Mouse (Mus musculus): ENCODE measurements around the gene Slc44a5. TPM values are rescaled to one million over a fixed set of nuclear protein-coding genes. Genes with fewer than 3 reads are reported as not detected.
A peak's percentile ranks its signal among the peaks of the same experiment; 100 is the strongest.
"Not testable (repeated sequence)": the region's sequence is repeated elsewhere in the genome, so short reads cannot be mapped to it uniquely, and the experiment has no call there.

Gene Slc44a5
- polyA plus RNA-seq, 1 experiment from 2014 or later = 9.2 TPM

DNA sequence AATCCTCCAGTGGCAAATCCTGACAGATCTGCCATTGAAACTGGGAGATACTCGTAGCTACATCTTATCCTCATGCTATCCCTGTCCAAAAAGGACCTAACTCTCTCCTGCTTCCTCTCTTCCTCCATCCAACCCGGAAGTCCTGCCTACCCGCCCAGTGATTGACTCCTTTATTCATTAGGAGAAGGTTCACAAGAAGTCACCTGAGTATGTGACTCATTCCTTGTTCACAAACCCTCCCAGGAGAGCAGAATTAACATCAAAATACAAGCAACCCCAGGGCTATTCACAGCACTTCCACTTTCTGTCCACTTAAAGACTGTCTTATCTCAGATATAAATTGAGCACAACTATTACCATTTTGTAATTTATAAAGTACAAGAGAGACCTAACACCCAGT lies 180.3 kb downstream of the Slc44a5 start:
- 89% methylated on average over 3 of the region's 3 CpGs for WGBS
- ATAC-seq (ENCODE audit: low read depth) = not testable (repeated sequence)

DNA sequence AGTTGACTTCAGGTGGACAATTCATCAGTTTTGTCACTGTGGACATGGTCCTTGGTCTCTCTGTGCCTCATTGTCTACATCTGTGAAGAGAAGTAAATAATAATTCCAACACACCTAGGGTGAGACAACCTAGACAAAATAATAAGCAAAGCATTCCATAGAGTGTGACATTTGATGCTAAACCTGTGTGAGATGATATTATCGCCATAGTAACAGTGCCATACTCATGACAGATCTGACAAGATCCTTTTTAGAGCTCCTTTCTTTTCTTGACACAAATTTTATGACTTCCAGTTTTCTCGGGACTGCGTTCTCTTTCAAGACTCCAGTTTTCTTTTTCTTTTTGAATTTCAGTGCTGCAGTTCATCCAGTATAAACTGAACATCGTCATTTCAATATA lies 192.6 kb downstream of the Slc44a5 start:
- 87% methylated on average over 4 of the region's 4 CpGs for WGBS
- no peaks in the 10 kb centered on the region for H3K4me1 ChIP-seq (ENCODE audit: control insufficient read depth, insufficient read depth, low read length)
- H3K9ac ChIP-seq (replicated peaks; ENCODE audit: low read depth, low read length) = no peak overlapping the region
- H3K9me3 ChIP-seq (ENCODE audit: control insufficient read depth, low read length) = no peaks in the 10 kb centered on the region
- H3K27ac ChIP-seq (ENCODE audit: low read depth, low read length) = no peak overlapping the region
- H3K4me2 ChIP-seq (ENCODE audit: low read depth, low read length) = no peak overlapping the region
- no peak overlapping the region for H3K4me3 ChIP-seq (ENCODE audit: low read depth, low read length)
- no peaks in the 10 kb centered on the region for H3K27me3 ChIP-seq (ENCODE audit: control insufficient read depth, insufficient read depth, low read length)
- no peak for ATAC-seq (ENCODE audit: low read depth)
- H3K36me3 ChIP-seq (ENCODE audit: control insufficient read depth, insufficient read depth, low read length) = no peaks in the 10 kb centered on the region

More for the DNA sequence above, 180.3 kb downstream of the Slc44a5 start:
- H3K4me2 ChIP-seq (ENCODE audit: low read depth, low read length); H3K9ac ChIP-seq (replicated peaks; ENCODE audit: low read depth, low read length); H3K9me3 ChIP-seq (ENCODE audit: control insufficient read depth, low read length); H3K27me3 ChIP-seq (ENCODE audit: control insufficient read depth, insufficient read depth, low read length); H3K27ac ChIP-seq (ENCODE audit: low read depth, low read length); H3K4me1 ChIP-seq (ENCODE audit: control insufficient read depth, insufficient read depth, low read length); H3K36me3 ChIP-seq (ENCODE audit: control insufficient read depth, insufficient read depth, low read length); H3K4me3 ChIP-seq (ENCODE audit: low read depth, low read length): not testable (repeated sequence)

DNA sequence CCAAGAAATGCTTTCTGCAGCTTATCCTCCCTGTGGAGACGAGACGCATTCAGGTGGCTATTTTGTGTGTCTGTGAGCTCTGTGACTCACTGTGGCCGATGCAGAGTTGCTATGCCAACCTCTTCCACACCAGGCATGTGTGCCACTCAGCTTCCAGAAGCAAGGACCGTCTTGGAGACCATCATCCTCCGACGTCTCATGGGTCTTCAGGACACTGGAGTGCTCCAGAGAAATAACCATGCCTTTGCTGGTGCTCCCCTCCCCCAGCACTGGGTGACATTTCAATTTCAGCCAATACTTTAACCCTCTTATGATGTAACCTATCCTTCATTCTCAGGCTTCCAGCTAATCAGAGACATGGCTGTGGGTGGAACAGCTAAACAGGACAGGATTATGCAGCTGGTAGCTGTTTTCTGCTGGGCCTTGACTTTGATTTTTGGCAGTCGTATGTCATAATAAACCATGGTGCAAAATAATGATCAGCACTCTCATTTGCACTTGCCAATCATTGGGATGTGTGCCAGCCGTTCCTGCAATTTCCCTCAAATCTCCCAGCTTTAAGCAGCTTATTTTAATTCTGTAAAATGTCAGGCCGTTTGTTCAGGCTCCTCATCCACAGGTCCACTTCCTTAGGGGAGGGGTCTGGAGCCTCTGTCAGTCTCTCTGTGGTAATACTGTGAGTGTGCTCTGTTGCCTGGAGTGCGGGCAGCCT lies 198.8 kb downstream of the Slc44a5 start:
- Histone ChIP-seq H3K4me1 (ENCODE audit: control insufficient read depth, insufficient read depth, low read length) (no peaks in the 10 kb centered on the region), H3K9me3 (ENCODE audit: control insufficient read depth, low read length) (no peaks in the 10 kb centered on the region), H3K4me3 (ENCODE audit: low read depth, low read length) (no peak overlapping the region), H3K36me3 (ENCODE audit: control insufficient read depth, insufficient read depth, low read length) (no peaks in the 10 kb centered on the region), H3K27ac (ENCODE audit: low read depth, low read length) (no peak overlapping the region), H3K4me2 (ENCODE audit: low read depth, low read length) (no peak overlapping the region), H3K27me3 (ENCODE audit: control insufficient read depth, insufficient read depth, low read length) (no peaks in the 10 kb centered on the region), H3K9ac (replicated peaks; ENCODE audit: low read depth, low read length) (no peak overlapping the region)
- 64% methylated on average over 10 of the region's 10 CpGs for WGBS
- 0 out of 2 replicates have a peak, but pooled peaks have one; percentile 54 for ATAC-seq (ENCODE audit: low read depth)

DNA sequence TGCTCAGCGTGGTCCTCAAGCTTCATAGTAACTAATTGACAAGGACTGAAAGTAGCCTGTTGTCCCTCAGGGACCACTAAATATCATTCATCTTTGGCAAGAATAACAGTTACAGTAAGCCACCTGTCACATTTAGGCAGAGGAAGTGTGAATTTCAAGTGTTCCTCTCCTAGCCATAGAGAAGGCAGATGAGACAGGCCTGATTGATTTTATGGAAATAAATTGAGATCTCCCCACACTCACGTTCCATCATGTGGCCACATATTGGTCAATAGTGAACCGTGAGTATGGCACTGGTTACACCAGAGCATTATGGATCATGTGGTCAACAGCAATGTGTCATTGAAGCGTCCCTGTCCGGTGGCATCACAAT lies 199.3 kb downstream of the Slc44a5 start:
- no peaks in the 10 kb centered on the region for H3K27me3 ChIP-seq (ENCODE audit: control insufficient read depth, insufficient read depth, low read length)
- H3K36me3 ChIP-seq (ENCODE audit: control insufficient read depth, insufficient read depth, low read length) = no peaks in the 10 kb centered on the region
- H3K9me3 ChIP-seq (ENCODE audit: control insufficient read depth, low read length) = no peaks in the 10 kb centered on the region
- H3K4me1 ChIP-seq (ENCODE audit: control insufficient read depth, insufficient read depth, low read length) = no peaks in the 10 kb centered on the region
- H3K4me2 ChIP-seq (ENCODE audit: low read depth, low read length) = no peak overlapping the region
- no peak overlapping the region for H3K4me3 ChIP-seq (ENCODE audit: low read depth, low read length)
- no peak overlapping the region for H3K9ac ChIP-seq (replicated peaks; ENCODE audit: low read depth, low read length)
- peak; percentile 31; the same call in 1 of the 2 replicates for ATAC-seq (ENCODE audit: low read depth)
- H3K27ac ChIP-seq (ENCODE audit: low read depth, low read length) = no peak overlapping the region
- 75% methylated on average over 5 of the region's 5 CpGs for WGBS

DNA sequence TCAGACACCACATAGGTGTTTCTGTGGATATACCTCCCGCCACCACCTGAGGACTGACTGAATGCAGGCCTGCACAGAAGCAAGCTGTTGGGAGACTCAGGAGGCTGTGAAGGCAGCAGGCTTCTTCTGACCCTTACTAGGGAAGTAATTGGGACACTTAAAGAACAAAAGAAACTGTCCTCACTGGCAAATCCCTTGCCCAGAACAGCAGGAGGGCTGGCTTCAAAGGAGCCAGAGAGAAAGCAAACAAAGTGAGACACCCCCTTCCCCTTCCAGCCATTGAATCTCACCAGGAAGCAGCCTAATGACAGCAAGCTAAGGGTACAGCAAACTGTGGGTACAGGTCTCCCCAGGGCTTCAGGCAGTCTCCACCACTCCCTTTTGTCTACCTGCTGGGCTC lies 200.3 kb downstream of the Slc44a5 start:
- Histone ChIP-seq H3K4me2 (ENCODE audit: low read depth, low read length) (no peak overlapping the region), H3K4me3 (ENCODE audit: low read depth, low read length) (no peak overlapping the region), H3K27me3 (ENCODE audit: control insufficient read depth, insufficient read depth, low read length) (no peaks in the 10 kb centered on the region), H3K9me3 (ENCODE audit: control insufficient read depth, low read length) (no peaks in the 10 kb centered on the region), H3K4me1 (ENCODE audit: control insufficient read depth, insufficient read depth, low read length) (no peaks in the 10 kb centered on the region), H3K27ac (ENCODE audit: low read depth, low read length) (no peak overlapping the region), H3K36me3 (ENCODE audit: control insufficient read depth, insufficient read depth, low read length) (no peaks in the 10 kb centered on the region), H3K9ac (replicated peaks; ENCODE audit: low read depth, low read length) (no peak overlapping the region)
- no peak for ATAC-seq (ENCODE audit: low read depth)
- 33% methylated on average over 1 of the region's 1 CpGs for WGBS

DNA sequence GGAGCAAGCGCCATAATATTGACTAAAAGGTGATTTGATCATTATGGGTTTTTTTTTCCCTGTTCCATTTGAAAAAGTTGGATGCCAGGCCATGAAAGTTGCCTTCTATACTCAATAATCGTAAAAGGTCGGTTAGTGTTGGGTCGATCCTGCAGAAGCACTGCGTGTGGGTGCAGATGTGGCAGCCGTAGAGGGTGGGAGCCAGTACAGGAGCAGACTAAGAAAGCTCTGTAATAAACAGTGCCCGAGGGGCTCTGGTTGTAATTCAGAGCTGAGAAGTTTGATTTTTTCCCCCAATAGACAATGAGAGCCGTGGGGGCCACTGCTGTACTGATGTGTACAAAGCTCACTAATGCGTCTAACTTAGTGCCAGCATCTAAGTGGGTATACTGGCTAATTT lies 200.8 kb downstream of the Slc44a5 start:
- Histone ChIP-seq H3K9me3 (ENCODE audit: control insufficient read depth, low read length) (no peaks in the 10 kb centered on the region), H3K36me3 (ENCODE audit: control insufficient read depth, insufficient read depth, low read length) (no peaks in the 10 kb centered on the region), H3K4me1 (ENCODE audit: control insufficient read depth, insufficient read depth, low read length) (no peaks in the 10 kb centered on the region), H3K9ac (replicated peaks; ENCODE audit: low read depth, low read length) (no peak overlapping the region), H3K27me3 (ENCODE audit: control insufficient read depth, insufficient read depth, low read length) (no peaks in the 10 kb centered on the region), H3K4me3 (ENCODE audit: low read depth, low read length) (no peak overlapping the region), H3K4me2 (ENCODE audit: low read depth, low read length) (no peak overlapping the region), H3K27ac (ENCODE audit: low read depth, low read length) (no peak overlapping the region)
- 14% methylated on average over 9 of the region's 9 CpGs for WGBS
- ATAC-seq (ENCODE audit: low read depth) = no peak

DNA sequence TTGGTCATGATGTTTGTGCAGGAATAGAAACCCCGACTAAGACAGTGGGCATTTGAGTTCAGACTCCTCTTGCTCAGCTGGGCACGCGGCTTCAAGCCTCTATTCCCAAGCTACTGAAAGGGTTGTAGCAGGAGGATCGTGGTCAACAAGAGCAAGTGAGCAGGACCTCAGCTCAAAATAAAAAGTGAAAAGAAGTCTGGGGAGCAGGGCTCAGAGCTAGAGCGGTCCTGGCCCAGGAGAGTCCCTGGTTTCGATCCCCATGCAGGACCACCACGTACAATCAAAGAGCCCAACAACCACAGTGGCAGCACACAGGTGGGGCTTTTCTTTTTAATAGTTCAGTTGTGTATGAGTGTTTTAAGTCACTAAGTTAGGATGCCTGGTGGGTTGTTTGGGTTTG lies 201.5 kb downstream of the Slc44a5 start:
- Histone ChIP-seq H3K9me3 (ENCODE audit: control insufficient read depth, low read length) (no peaks in the 10 kb centered on the region), H3K36me3 (ENCODE audit: control insufficient read depth, insufficient read depth, low read length) (no peaks in the 10 kb centered on the region), H3K4me2 (ENCODE audit: low read depth, low read length) (no peak overlapping the region), H3K4me3 (ENCODE audit: low read depth, low read length) (no peak overlapping the region), H3K27me3 (ENCODE audit: control insufficient read depth, insufficient read depth, low read length) (no peaks in the 10 kb centered on the region), H3K9ac (replicated peaks; ENCODE audit: low read depth, low read length) (no peak overlapping the region), H3K4me1 (ENCODE audit: control insufficient read depth, insufficient read depth, low read length) (no peaks in the 10 kb centered on the region), H3K27ac (ENCODE audit: low read depth, low read length) (no peak overlapping the region)
- 92% methylated on average over 7 of the region's 7 CpGs for WGBS
- no peak for ATAC-seq (ENCODE audit: low read depth)

DNA sequence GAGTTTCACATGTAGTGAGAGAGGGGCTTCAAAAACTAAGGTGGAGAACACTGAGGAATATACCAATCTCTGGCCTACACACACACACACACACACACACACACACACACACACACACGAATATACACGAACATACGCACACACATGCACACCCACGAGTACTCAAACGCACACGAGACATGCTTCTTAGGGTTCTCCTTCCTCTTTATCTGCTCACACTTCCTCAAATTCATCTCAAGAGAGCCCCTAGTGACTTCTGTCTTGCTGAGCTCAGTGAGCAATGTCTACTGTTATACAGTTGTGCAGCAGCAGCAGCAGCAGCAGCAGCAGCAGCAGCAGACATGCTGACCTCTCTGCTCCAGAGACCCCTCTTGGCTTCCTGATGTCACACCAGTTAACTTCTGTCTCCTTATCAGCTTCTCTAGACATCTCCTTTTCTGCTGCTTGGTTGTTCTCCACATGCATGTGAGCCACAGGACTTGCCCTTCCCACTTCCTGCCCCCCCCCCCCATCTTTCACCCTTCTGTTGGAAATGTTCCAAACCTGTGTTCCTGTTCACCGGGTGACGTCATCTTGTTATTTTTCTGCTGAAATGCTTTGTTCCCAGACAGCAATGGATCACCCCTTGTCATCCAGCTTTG lies 204.5 kb downstream of the Slc44a5 start:
- Histone ChIP-seq H3K27me3 (ENCODE audit: control insufficient read depth, insufficient read depth, low read length) (no peaks in the 10 kb centered on the region), H3K4me1 (ENCODE audit: control insufficient read depth, insufficient read depth, low read length) (no peaks in the 10 kb centered on the region), H3K36me3 (ENCODE audit: control insufficient read depth, insufficient read depth, low read length) (no peaks in the 10 kb centered on the region), H3K9ac (replicated peaks; ENCODE audit: low read depth, low read length) (no peak overlapping the region), H3K4me2 (ENCODE audit: low read depth, low read length) (no peak overlapping the region), H3K9me3 (ENCODE audit: control insufficient read depth, low read length) (no peaks in the 10 kb centered on the region), H3K4me3 (ENCODE audit: low read depth, low read length) (no peak overlapping the region), H3K27ac (ENCODE audit: low read depth, low read length) (no peak overlapping the region)
- 81% methylated on average over 8 of the region's 8 CpGs for WGBS
- no peak for ATAC-seq (ENCODE audit: low read depth)

DNA sequence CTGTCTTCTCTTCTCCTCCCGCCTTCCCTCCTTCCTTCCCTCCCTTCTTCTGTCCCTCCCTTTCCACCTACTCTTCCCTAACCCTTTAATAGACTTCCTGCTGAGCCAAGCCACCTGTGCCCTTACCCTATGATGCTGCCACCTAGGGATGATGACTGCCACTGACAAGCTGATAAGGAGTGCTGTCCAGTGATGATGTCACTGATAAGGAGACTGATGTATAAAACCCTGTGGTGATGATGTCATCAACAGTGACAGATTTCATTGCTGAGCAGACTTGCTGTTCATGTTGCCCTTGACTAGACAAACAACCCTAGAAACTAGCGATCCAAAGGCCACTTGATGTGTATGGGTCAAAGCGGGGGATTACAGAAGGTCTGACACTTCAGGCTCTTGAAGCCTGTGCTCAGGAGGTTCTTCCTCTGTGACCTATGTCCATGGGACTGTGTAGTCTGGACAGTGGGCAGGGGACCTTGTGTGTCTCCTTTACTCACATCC lies 206.2 kb downstream of the Slc44a5 start:
- H3K9ac ChIP-seq (replicated peaks; ENCODE audit: low read depth, low read length) = no peak overlapping the region
- no peaks in the 10 kb centered on the region for H3K27me3 ChIP-seq (ENCODE audit: control insufficient read depth, insufficient read depth, low read length)
- no peak overlapping the region for H3K4me3 ChIP-seq (ENCODE audit: low read depth, low read length)
- H3K4me2 ChIP-seq (ENCODE audit: low read depth, low read length) = no peak overlapping the region
- no peak for ATAC-seq (ENCODE audit: low read depth)
- no peaks in the 10 kb centered on the region for H3K9me3 ChIP-seq (ENCODE audit: control insufficient read depth, low read length)
- no peaks in the 10 kb centered on the region for H3K4me1 ChIP-seq (ENCODE audit: control insufficient read depth, insufficient read depth, low read length)
- H3K36me3 ChIP-seq (ENCODE audit: control insufficient read depth, insufficient read depth, low read length) = no peaks in the 10 kb centered on the region
- no peak overlapping the region for H3K27ac ChIP-seq (ENCODE audit: low read depth, low read length)
- WGBS = 95% methylated on average over 2 of the region's 3 CpGs
